In genomic region chr10:12785299-12785698, GRCm38 (mm10) we compare ENCODE assay signal across 19 mouse cellular contexts.
DNase-seq lines count a peak whose midpoint lies in the region; ATAC-seq lines count a peak whose summit lies in the region.
"Had no signal": no experiment of that assay in that cellular context is flagged by ENCODE, and none has a peak within 500 bp of the region (broad histone marks: within the 10 kb centered on the region; RNA-seq: fewer than 3 reads in every experiment).

No protein-coding gene starts in this region.

- ATAC-seq in activated CD4-positive, CD25-positive, alpha-beta regulatory T cell, adult 4 months: no peak
- ATAC-seq: forebrain, embryonic 14.5 days; forebrain, embryonic 16.5 days; Patski had no signal

- peak; percentile 55 for DNase-seq in heart, adult 11 months
- no peak for DNase-seq in heart, adult 8-10 months (ENCODE audit: low spot score)
- DNase-seq in ES-CJ7 (ENCODE audit: low read depth, low spot score) (peak; percentile 79), R1 (ENCODE audit: low read depth, low spot score) (peak; percentile 73)
- DNase-seq in layer of hippocampus, postnatal 10 days (ENCODE audit: low spot score in 2 of 2): no peak
- DNase-seq in kidney, postnatal 36 days: no peak
- DNase-seq: adrenal gland, adult 2 months; adrenal gland, postnatal 10 days; adrenal gland, postnatal 25 days; cerebellum, adult 11 months; cerebellum, adult 18-20 months; cerebellum, adult 8-10 months; cerebellum, postnatal 10 days; cerebellum, postnatal 25 days; embryo, embryonic 11 days had no signal

Comparison
In these comparisons a context has a peak if more than half of its experiments do, and no peak if none do; other contexts are left out.
1. DNase-seq: peak in heart, adult 11 months (single experiment), ES-CJ7 (single experiment) and R1 (single experiment); none in heart, adult 8-10 months (single experiment), layer of hippocampus, postnatal 10 days (0 of 2) and kidney, postnatal 36 days (0 of 2).